Mouse (Mus musculus) mouse trophoblast stem cell (cell line): ENCODE results near the gene Ube2a.
"Not testable (repeated sequence)": the region's sequence is repeated elsewhere in the genome, so short reads cannot be mapped to it uniquely, and the experiment has no call there.

Experiments used
- in situ Hi-C, 2 experiments: fragments of 300-500 bp; cut with MseI, MboI; formaldehyde crosslinking; loops; 2 replicates in 1 of 2; 3 replicates in 1 of 2; pipeline ENCODE4 v1.15.1; 2025

Gene Ube2a

GRCm38 (mm10) chrX:36873765-36874164, at the start of gene Ube2a, which contains the start of gene C330007P06Rik:
Gene Ube2a (plus strand): TSS chrX:36873900.
Gene C330007P06Rik (minus strand): TSS chrX:36874111.
- in situ Hi-C loops, result no loop called here

DNA sequence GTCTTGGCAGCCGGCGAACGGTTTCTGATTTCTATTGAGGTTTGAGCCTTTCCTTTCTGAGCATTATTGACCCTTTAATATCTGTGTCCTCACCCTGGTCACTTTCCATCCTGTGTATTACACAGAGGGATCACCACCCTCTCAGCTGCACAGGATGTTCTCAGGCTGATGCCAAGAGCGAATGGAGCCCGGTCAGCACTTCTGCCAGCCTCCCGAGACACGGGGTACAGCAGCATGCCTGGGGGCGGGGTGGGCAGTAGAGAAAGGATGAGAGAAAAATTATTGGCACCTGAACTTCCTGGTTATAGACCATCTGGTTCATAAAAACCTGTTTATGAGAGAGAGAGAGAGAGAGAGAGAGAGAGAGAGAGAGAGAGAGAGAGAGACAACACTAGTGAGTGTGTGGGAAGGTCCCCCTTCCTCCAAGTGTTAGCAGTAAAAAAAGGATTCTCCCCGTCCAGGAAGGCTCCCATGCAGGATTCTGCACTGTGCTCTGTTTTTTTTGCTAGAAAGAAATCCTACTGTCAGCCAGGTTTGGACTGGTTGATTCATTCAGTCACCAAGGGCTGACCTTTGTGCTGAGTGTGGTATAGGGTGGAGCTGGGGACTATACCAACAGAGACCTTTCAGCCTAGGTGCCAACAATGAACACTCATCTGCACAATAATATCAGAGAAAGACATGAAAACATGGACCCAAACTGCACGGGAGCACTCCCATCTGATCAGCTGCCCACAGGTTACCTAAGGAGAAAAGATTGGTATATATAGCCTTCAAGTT, 49.6 kb upstream of the Ube2a start:
- in situ Hi-C loops, result no loop called here

DNA sequence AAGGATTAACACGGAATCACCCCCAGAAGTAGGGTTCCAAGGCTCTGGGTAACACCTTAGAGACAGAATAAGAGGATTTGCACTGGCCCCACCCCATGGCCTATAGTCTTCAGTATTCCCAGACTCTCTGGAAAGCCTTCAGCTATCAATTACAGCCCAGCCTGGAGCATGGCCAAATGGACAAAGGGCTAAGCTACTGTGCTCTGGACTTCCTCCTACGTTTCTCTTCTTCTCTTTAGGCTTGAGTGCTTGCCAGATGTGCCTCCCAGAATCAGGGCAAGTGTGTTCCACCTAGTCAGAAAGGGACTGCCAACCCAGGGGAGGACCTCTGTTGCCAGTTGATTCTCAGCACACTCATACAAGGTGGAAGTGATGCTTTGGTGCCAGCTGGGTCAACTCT, 48.7 kb upstream of the Ube2a start:
- in situ Hi-C loops, result no loop called here

DNA sequence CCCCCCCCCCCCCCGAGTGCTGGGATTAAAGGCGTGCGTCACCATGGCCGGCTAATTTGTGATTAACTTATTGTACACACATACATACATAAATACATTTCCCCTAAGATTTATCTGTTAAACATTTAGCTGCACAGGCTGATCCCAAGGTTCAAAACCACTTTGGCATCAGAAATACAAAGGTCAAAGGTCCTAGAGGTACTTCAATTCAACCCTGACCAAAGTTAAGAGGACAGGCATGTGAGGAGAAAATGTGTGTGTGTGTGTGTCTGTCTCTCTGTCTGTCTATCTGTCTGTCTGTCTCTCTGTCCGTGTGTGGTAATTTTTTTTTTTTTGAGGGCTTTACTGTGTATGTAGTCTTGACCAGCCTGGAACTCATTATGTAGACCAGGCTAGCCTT, 46.8 kb upstream of the Ube2a start:
- in situ Hi-C loops, result no loop called here

DNA sequence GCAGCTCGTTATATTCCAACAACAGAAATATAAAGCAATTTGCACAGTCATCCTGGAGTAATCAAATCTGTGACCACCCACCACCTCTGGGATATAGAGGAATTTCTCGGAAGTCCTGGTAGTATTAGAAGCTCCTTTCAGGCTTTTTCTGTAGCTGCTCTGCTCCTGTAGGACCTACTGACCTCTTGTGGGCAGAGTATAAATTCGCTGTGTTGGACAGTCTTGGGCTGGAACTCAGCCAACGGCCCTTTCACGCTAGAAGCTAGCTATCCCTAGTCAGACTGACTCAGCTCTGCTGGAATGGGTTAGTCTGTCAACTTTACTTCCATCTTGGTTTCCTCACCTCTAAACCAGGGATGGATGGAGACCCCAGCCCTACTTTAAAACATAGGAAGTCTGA, 43.4 kb upstream of the Ube2a start:
- in situ Hi-C loops, result no loop called here

DNA sequence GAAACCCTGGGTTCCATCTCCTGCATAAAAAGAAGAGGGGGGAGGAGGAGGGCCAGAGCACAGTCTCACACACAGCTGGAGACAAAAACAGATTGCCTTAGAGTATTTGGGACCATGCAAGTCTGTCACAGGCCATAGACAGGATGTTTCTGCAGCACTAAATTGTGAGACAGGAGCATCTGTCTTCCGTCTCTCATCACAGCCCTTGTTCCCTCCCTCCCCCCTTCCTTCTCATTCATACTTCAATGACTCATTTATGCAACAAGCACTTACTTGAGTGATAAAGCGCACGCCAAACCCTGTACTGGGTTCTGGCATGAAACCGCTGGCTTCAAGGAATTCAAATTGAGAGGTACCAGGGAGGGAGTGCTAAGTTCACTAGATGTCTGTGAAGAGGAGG, 42.1 kb upstream of the Ube2a start:
- in situ Hi-C loops, result no loop called here

DNA sequence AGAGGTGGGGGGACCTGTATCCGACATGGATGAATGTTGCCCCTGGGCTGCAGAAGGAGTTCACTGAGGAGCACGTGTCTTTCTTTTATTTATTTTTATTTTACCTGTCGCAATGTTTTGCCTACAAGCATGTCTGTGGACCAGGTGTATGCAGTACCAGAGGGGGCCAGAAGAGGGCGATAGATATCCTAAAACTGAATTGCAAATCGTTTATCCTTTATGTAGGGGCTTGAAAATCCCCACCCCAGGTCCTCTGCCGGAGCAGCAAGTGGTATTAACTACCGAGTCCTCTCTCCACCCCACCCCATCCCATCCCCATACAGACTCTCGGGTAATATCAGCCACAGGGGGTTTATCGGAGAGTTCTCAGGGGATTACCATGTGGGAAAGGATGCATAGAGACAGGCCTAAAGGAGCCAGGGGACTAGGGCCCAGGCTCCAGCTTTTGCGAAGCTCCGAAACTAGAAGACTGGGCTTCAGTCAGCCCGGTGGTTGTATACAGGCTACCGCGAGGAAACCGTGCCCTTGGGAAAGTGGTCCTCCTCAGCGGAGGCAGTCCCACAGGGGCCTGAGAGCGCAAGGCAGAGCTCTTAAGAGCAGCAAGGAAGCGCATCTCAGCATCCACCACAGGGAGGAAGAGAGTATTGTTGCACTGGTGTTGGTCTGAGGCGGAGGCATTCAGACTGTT, 40.2 kb upstream of the Ube2a start:
- in situ Hi-C loops, result no loop called here

DNA sequence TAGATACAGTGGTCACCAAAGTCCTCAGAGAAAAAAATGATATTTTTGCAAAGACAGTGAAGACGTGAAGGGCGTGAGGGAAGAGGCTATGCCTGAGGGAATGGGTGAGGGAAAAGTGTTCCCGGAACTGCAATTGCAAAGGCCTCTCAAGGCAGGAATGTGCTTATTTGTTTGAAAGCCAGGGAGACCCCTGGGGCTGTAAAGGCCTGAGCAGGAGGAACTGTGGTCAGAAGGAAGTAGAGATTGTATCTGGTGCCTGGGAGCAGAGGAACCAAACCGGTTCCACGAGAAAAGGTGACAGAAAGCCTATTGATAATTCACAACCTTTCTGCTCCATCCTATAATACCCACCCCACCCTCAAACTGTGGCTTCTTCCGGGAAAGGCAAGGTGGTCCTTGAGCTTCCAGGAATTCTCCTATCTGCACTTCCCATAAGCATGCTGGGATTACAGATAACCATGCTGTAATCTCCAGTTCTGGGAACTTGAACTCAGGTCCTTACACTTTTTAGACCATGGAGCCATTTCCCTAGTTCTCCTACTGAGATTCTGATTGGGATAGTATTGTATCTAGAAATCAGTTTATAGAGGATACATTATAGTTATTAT, 36.5 kb upstream of the Ube2a start:
- in situ Hi-C loops, result no loop called here

DNA sequence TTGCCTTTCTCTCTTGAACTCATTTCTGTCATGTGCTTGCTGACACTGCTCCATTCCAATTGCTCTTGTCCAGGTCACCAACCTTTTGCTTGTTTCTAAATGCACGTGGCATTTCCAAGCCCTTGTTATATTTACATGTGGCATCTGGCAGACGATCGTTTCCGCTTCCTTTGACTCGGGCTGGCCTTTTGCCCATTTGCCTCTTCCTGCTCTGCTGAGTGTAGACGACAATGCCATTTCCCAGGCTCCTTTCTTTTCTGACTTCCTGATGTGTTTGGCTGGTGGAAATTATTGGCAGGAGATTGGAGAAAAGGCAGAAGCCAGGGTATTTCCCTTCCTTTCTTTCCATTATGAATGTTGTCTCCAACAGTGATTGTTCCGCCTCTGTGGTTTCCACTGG, 34.3 kb upstream of the Ube2a start:
- in situ Hi-C loops, result no loop called here

DNA sequence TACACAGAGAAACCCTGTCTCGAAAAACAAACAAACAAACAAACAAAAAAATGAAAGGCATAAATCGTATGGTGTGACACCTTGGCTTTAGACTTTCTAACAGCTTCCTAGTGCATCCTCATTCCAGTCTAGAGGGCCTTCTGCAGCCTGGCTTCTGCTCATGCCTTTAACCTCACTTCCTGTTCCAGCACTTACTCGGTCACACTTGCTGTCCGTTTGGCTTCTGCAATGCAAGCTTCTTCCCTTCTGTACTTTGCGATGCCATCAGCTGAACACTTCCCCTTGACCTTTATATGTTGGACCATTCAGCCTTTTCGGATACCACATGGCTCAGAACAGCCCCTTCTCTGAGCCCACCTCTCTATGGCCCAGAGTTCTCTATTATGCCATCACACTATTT, 32.0 kb upstream of the Ube2a start:
- in situ Hi-C loops, result no loop called here

DNA sequence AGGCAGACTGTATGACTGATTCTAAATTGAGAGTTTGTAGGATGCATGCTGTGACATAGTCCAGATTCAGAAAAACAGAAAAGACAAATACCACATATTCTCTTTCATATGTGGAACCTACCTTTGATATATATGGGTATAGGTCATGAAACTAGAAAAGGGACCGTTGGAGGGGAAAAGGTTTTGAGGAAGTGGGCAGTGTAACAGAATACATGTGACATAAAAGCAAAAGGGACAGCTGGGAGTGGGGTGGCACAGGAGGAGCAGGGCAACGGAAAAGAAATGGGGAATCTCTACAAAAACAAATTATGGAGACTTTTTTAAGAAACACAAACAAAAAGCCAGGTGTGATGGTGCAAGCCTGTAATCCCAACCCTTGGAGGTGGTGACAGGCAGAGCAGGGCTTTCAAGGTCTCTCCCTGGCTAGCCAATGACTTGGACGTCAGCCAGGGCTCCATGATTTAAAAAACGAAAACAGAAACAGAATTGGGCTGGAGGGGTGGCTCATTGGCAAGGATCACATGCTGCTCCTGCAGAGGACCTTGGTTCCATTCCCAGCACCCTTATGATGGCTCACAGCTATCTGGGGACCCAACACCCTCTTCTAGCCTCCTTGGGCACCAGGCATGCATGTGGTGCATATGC, 30.2 kb upstream of the Ube2a start:
- in situ Hi-C loops, result no loop called here

DNA sequence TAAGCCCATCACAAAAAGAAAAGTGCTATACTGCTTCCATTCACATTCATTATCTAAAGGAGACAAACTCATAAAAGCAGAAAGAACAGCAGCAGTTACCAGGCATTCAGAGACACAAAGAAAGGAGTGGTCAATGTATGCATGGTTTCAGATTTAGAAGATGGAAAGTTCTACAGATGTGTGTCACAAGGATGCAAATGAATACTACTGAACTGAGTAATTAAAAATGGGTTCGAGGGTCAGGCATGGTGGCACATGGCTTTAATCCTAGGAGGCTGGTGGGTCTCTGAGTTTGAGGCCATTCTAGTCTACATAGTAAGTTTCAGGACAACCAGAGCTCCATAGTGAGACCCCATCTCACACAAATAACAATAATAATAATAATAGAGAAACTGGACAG, 26.5 kb upstream of the Ube2a start:
- in situ Hi-C loops, result no loop called here

DNA sequence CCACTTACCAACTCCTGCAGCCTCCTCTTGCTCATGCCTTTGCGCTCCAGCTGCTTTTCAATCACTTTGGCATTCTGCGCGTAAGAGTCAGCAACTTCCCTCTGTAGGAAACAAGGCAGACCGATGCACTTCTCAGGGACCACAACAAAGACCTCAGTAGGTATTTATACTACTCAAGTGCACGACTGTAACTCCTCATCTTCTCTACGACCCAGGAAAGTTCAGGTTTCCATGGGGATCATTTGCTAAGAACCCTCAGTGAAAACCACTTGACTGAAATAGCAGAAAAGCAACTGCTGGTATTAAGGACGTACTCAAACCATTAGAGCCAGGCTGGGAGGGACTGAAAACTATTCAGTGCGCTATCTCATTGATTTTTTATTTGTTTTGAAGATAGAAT, 21.1 kb upstream of the Ube2a start:
- in situ Hi-C loops, result no loop called here

GRCm38 (mm10) chrX:36863766-36864608, 9.7 kb upstream of the Ube2a start:
- in situ Hi-C loops, result no loop called here

DNA sequence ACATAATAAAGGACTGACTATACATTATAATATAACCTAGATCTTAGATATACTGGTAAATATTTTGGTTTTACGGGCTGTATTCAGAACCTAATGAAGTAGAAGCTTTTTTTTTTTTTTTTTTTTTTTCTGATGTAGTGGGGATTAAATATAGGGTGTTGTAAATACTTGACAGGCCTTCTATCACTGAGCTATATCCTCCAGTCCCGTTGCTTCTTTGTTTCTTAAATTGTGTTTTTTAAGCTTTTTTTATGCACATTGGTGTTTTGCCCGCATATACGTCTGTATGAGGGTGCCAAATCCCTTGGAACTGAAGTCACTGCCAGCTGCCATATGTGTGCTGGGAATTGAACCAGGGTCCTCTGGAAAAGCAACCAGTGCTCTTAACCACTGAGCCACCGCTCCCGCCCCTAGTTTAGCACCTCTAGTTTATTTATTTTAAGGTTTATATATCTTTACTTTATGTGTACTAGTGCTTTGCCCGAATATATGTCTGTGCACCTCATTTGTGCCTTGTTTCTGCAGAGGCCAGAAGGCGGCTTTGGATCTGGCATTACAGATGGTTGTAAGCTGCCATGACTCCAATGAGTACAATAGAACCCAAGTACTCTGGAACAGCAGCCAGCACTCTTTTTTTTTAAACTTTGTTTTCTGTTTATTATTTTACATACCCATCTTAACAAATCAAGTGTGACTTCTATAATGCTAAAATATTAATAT, 8.9 kb upstream of the Ube2a start:
- in situ Hi-C loops, result no loop called here

DNA sequence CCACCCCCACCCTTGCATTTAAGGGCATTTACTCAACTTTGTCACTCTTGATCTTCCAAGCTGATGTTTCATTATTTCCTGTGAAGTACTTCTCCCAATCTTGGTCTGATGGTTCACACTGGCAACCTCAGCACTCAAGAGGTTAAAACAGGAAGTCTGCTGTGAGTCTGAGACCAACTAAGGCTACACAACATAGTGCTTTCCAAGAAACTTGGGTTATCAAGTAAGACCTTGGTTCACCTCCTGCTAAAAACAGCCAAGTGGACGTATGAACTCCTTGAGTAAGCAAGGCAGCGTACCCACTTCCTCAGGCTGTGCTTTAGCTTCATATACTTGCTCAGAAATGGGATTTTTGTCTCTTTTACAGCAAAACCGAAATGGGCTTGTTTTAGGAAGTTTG, 3.3 kb upstream of the Ube2a start:
- in situ Hi-C loops, result no loop called here

- in situ Hi-C loops, result no loop called here
These were observed 537 bp downstream of the Ube2a start for GRCm38 (mm10) chrX:36874178-36874696.

GRCm38 (mm10) chrX:36874704-36875128, 1.0 kb downstream of the Ube2a start:
- in situ Hi-C loops, result no loop called here

DNA sequence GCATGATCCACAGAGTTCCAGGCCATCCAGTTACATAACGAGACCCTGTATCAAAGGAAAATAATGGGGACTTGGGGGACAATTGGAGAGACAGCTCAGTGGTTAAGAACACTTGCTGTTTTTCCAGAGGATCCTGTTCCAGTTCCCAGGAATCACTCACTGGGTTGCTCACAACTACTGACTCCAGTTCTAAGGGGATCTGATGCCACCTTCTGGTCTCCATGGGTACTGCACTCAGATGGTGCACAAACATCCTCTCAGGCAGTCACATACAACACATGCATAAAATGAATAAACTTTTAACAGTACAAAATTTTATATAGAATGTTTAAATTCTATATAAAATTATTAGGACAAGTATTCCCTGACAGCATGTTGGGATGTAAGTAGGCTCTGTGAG, 11.0 kb downstream of the Ube2a start:
- in situ Hi-C loops, result no loop called here

DNA sequence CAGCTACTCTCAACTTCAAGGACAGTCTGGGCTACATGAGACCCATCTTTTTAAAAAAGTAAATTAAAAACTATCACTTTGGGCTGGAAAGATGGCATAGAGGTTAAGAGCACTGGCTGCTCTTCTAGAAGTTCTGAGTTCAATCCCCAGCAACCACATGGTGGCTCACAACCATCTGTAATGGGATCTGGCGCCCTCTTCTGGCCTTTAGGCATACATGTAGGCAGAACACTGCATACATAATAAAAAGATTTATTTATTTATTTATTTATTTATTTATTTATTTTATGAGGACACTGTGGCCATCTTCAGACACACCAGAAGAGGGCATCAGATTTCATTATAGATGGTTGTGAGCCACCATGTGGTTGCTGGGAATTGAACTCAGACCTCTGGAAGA, 25.2 kb downstream of the Ube2a start:
- in situ Hi-C loops, result not testable (repeated sequence)

DNA sequence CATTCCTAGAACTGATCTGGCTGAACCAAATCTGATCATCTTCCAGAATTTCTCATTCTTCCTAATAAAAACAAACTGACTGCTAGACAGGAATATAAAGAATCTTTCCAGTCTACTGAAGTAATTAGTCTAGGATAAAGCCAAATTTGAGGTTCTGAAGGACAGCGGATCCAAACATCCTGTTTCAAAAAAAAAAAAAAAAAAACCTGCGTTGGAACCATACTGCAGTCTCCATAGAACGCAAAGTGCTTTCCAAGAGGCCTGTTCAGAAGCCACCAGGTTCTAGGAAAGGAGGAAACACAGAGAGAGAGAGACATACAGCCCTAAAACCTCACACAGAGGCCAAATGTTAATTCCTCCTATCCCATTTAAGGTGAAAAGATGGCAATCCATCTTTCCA, 28.0 kb downstream of the Ube2a start:
- in situ Hi-C loops, result no loop called here
